Mouse (Mus musculus) olfactory bulb, adult 2 months (tissue): ENCODE data around the gene Pdzd3.

ENCODE experiments used
- CTCF ChIP-seq: fragments of 200-500 bp; IDR thresholded peaks from 2 replicates; pipeline ENCODE4 v1.5.1; 2012; ENCODE audit warnings: low read depth, mild to moderate bottlenecking, low read length, moderate library complexity; ENCODE audit not compliant: insufficient read depth
- POLR2A ChIP-seq: fragments of 200-500 bp; IDR thresholded peaks from 2 replicates; pipeline ENCODE4 v1.6.1; 2012; ENCODE audit warnings: mild to moderate bottlenecking, low read depth, low read length, moderate library complexity; ENCODE audit not compliant: insufficient read depth

DNA sequence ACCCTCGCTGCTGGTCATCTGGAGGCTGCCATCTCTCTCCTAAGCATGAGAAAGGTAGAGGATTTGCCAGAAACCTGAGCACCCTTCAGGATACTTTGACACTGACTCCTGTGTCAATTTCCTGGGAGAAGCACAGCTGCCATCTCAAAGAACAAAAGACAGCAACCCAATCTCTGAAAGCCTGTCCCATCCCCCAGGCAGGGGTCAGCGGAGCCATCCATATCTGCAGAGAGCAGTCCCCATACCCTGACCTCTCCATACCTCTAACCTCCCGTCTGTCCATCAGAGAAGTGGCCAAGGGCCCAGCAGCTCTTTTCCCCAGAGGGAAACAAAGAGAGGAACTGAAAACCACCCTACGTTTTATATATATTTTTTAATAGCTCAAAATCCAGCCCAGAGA lies 14.7 kb downstream of the Pdzd3 start:
- no peak for TF ChIP-seq CTCF
- TF ChIP-seq POLR2A: no peak
